Mouse (Mus musculus): ENCODE results near the gene Plpp7. TPM values are rescaled to one million over a fixed set of nuclear protein-coding genes. Genes with fewer than 3 reads are reported as not detected.

Plpp7 gene
- polyA plus RNA-seq, 1 experiment: 7.7 TPM

DNA sequence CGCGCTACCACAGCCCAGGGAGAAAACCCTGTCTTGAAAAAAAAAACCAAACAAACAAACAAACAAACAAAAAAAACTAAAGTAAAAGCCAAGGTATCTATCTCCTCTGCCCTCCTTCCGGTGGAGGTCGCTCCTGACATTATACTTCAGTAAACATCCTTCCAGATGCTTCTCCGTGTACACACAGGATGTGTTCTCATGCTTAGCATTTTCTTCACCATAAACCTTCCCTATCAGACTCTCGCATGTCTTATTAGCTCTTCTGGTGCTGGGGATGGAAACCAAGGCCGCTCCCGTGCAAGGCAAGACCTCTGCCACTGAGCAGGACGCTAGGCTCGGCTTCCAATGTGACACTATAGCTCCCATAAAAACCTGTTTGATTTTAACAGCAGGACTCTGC is 17.6 kb upstream of the Plpp7 start:
- peaks cover 45% of the 10 kb centered on the region for H3K4me1 ChIP-seq (replicated peaks; ENCODE audit: control insufficient read depth, insufficient read depth, low read length)
- H3K27me3 ChIP-seq (ENCODE audit: control insufficient read depth, insufficient read depth, low read length): no peaks in the 10 kb centered on the region
- peaks cover 42% of the 10 kb centered on the region for H3K36me3 ChIP-seq (ENCODE audit: control insufficient read depth, insufficient read depth, low read length)
- no peak for TF ChIP-seq POLR2A (IDR thresholded peaks at IDR 0.05; ENCODE audit: control insufficient read depth, extremely low read depth, insufficient read depth, low read length, poor library complexity)
- TF ChIP-seq CTCF (IDR thresholded peaks at IDR 0.05; ENCODE audit: borderline replicate concordance, control insufficient read depth, extremely low read depth, insufficient read depth, low read length, poor library complexity): no peak
- H3K4me3 ChIP-seq (ENCODE audit: control insufficient read depth, insufficient read depth, low read length): peak overlapping the region; percentile 65
- DNase-seq: peak; percentile 46
- WGBS: 65% methylated on average over 10 of the region's 10 CpGs
- H3K27ac ChIP-seq (ENCODE audit: control insufficient read depth, insufficient read depth, low read length): peak overlapping the region; percentile 89

DNA sequence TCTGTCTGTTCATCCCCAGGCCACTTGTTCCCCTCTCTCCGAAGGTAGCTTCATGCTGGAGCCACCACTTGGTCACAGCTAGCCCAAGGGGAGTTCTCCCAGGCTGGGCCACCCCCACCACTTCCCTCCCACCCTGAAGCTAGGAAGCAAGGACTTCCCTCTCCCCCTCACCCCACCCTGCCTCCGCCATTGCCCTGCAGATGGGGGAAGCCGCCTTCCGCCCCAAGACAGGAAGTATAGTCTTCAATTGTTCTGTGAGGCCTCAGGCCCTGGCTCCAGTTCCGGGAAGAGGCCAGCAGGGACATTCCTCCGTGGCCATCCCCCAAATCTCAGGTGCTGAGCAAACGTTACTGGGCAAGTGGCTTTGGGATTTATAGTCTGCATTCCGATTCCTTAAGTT is 16.8 kb upstream of the Plpp7 start:
- TF ChIP-seq CTCF (IDR thresholded peaks at IDR 0.05; ENCODE audit: borderline replicate concordance, control insufficient read depth, extremely low read depth, insufficient read depth, low read length, poor library complexity) (0 out of 2 replicates have a peak, but pooled peaks have one; percentile 38), POLR2A (IDR thresholded peaks at IDR 0.05; ENCODE audit: control insufficient read depth, extremely low read depth, insufficient read depth, low read length, poor library complexity) (peak; percentile 49; the same call in 1 of the 2 replicates)
- Histone ChIP-seq H3K4me3 (ENCODE audit: control insufficient read depth, insufficient read depth, low read length) (peak overlapping the region; percentile 65), H3K27me3 (ENCODE audit: control insufficient read depth, insufficient read depth, low read length) (no peaks in the 10 kb centered on the region), H3K36me3 (ENCODE audit: control insufficient read depth, insufficient read depth, low read length) (peaks cover 37% of the 10 kb centered on the region), H3K4me1 (replicated peaks; ENCODE audit: control insufficient read depth, insufficient read depth, low read length) (peaks cover 40% of the 10 kb centered on the region), H3K27ac (ENCODE audit: control insufficient read depth, insufficient read depth, low read length) (peak overlapping the region; percentile 89)
- DNase-seq: peak; percentile 85
- 13% methylated on average over 8 of the region's 8 CpGs for WGBS

DNA sequence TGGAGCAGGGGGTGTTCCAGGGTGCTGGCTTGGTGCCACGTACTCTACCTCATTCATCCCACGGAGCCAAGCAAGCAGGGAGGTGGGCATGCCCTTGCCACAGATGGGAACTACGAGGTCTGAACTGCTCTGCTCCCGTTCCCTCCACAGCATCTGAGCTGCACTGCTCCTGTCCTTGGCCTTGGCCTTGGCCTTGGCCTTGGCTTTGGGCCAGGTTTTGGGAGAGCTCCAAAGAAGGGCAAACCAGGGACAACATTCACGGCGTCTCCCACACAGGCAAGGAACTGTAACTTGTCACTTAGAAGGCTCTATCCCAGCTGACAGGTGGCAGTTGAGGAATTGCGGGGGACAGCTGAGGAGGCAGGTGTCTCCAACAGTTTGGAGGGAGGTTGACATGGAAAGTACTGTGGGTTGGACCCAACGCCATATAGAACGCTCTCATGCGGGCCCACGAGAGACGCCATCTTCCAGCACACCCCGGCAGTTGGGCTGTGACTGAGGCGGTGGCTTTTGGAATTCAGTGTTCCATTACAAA is 16.1 kb upstream of the Plpp7 start:
- TF ChIP-seq POLR2A (IDR thresholded peaks at IDR 0.05; ENCODE audit: control insufficient read depth, extremely low read depth, insufficient read depth, low read length, poor library complexity) (no peak), CTCF (IDR thresholded peaks at IDR 0.05; ENCODE audit: borderline replicate concordance, control insufficient read depth, extremely low read depth, insufficient read depth, low read length, poor library complexity) (no peak)
- H3K4me3 ChIP-seq (ENCODE audit: control insufficient read depth, insufficient read depth, low read length): peak overlapping the region; percentile 65
- no peaks in the 10 kb centered on the region for H3K27me3 ChIP-seq (ENCODE audit: control insufficient read depth, insufficient read depth, low read length)
- 75% methylated on average over 14 of the region's 14 CpGs for WGBS
- peak; percentile 19 for DNase-seq
- peaks cover 33% of the 10 kb centered on the region for H3K4me1 ChIP-seq (replicated peaks; ENCODE audit: control insufficient read depth, insufficient read depth, low read length)
- H3K36me3 ChIP-seq (ENCODE audit: control insufficient read depth, insufficient read depth, low read length): peaks cover 34% of the 10 kb centered on the region
- peak overlapping the region; percentile 89 for H3K27ac ChIP-seq (ENCODE audit: control insufficient read depth, insufficient read depth, low read length)

DNA sequence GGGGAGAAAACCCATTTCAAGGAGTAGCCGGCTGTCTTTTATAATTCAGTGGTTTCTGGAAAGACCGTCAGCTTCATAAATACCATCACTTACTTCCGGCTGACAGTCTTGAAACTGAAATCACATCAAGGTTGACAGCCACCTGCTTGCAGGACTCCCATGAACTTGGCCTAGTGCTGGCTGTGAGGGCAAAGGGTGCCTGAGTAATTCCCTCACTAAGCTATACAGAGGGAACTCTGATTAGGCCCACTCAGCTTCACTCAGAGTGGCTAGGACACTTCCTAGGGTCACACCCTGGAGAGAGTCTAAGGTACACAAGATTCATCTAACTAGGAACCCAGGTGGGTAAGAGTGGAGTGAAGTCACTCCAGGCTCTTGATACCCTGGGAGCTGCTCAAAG is 14.6 kb upstream of the Plpp7 start:
- H3K36me3 ChIP-seq (ENCODE audit: control insufficient read depth, insufficient read depth, low read length): peaks cover 27% of the 10 kb centered on the region
- H3K27ac ChIP-seq (ENCODE audit: control insufficient read depth, insufficient read depth, low read length): peak overlapping the region; percentile 89
- peaks cover 25% of the 10 kb centered on the region for H3K4me1 ChIP-seq (replicated peaks; ENCODE audit: control insufficient read depth, insufficient read depth, low read length)
- 2% methylated on average over 3 of the region's 3 CpGs for WGBS
- peak overlapping the region; percentile 65 for H3K4me3 ChIP-seq (ENCODE audit: control insufficient read depth, insufficient read depth, low read length)
- no peaks in the 10 kb centered on the region for H3K27me3 ChIP-seq (ENCODE audit: control insufficient read depth, insufficient read depth, low read length)
- peak; percentile 48 for DNase-seq
- TF ChIP-seq POLR2A (IDR thresholded peaks at IDR 0.05; ENCODE audit: control insufficient read depth, extremely low read depth, insufficient read depth, low read length, poor library complexity) (no peak), CTCF (IDR thresholded peaks at IDR 0.05; ENCODE audit: borderline replicate concordance, control insufficient read depth, extremely low read depth, insufficient read depth, low read length, poor library complexity) (no peak)

DNA sequence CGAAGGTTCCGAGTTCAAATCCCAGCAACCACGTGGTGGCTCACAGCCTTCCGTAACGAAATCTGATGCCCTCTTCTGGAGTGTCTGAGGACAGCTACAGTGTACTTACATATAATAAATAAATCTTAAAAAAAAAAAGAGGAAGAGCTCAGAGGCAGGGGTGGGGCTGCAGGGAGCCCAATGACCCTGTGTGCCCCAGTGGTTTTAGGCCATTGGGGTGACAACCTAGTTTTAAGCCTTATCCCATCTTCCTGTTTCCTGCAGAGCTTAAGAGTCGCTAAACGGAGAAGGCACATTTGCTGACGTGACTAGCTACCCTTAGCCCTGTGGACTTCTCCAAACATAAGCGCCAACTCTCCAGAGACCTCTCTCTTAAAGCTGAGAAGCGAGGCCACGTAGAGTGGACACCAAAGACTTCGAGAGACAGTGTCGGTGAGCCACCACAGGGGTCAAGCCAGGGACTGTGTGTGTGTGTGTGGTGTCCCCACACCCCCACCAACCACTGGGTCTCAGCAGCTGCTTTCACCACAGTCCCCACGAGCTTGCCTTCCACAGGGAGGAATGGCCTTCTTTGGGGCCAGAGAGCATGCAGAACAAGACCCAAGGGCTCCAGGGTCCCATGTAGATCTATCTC is 13.9 kb upstream of the Plpp7 start:
- 8% methylated on average over 14 of the region's 14 CpGs for WGBS
- no peaks in the 10 kb centered on the region for H3K27me3 ChIP-seq (ENCODE audit: control insufficient read depth, insufficient read depth, low read length)
- peaks cover 27% of the 10 kb centered on the region for H3K36me3 ChIP-seq (ENCODE audit: control insufficient read depth, insufficient read depth, low read length)
- H3K4me3 ChIP-seq (ENCODE audit: control insufficient read depth, insufficient read depth, low read length): peak overlapping the region; percentile 65
- H3K27ac ChIP-seq (ENCODE audit: control insufficient read depth, insufficient read depth, low read length): peak overlapping the region; percentile 89
- TF ChIP-seq POLR2A (IDR thresholded peaks at IDR 0.05; ENCODE audit: control insufficient read depth, extremely low read depth, insufficient read depth, low read length, poor library complexity) (no peak), CTCF (IDR thresholded peaks at IDR 0.05; ENCODE audit: borderline replicate concordance, control insufficient read depth, extremely low read depth, insufficient read depth, low read length, poor library complexity) (no peak)
- DNase-seq: peak; percentile 40
- peaks cover 25% of the 10 kb centered on the region for H3K4me1 ChIP-seq (replicated peaks; ENCODE audit: control insufficient read depth, insufficient read depth, low read length)

DNA sequence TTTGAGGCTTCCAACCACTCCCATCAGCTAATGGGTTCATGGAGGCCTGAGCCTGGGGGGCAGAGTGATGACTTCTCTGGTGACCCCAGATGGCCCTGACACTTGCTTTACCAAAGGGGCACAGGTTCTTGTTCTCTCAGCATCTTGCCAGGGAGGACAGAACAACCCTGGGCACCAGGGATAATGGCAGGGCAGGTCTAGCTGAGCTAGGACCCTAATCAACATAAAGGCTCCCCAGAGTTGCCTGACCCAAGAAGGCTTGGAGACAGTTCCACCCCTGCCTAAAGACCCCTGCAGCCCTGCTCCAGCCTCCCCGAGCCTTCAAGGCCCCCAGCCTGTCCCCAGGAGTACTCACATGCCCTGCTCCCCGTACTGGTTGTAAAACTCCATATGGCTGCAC is 13.1 kb upstream of the Plpp7 start:
- H3K4me3 ChIP-seq (ENCODE audit: control insufficient read depth, insufficient read depth, low read length): peak overlapping the region; percentile 65
- peak; percentile 38 for DNase-seq
- peak overlapping the region; percentile 89 for H3K27ac ChIP-seq (ENCODE audit: control insufficient read depth, insufficient read depth, low read length)
- TF ChIP-seq POLR2A (IDR thresholded peaks at IDR 0.05; ENCODE audit: control insufficient read depth, extremely low read depth, insufficient read depth, low read length, poor library complexity) (no peak), CTCF (IDR thresholded peaks at IDR 0.05; ENCODE audit: borderline replicate concordance, control insufficient read depth, extremely low read depth, insufficient read depth, low read length, poor library complexity) (no peak)
- 3% methylated on average over 2 of the region's 2 CpGs for WGBS
- H3K4me1 ChIP-seq (replicated peaks; ENCODE audit: control insufficient read depth, insufficient read depth, low read length): peaks cover 17% of the 10 kb centered on the region
- H3K27me3 ChIP-seq (ENCODE audit: control insufficient read depth, insufficient read depth, low read length): no peaks in the 10 kb centered on the region
- peaks cover 21% of the 10 kb centered on the region for H3K36me3 ChIP-seq (ENCODE audit: control insufficient read depth, insufficient read depth, low read length)

All from thymus, adult 2 months (tissue).